Mouse (Mus musculus) spleen, adult 2 months (tissue): ENCODE measurements at regions not wholly inside any gene's neighbourhood (a gene's known extent, or its start where the extent isn't known, plus 50 kb on each side); places are given as distances from the start of the nearest gene placed in this dataset.

Source experiments
- CTCF ChIP-seq: fragments of 200-500 bp; IDR thresholded peaks from 2 replicates; pipeline ENCODE4 v1.5.1; 2011; ENCODE audit warnings: mild to moderate bottlenecking, inconsistent platforms; ENCODE audit not compliant: insufficient read depth, insufficient read length, insufficient replicate concordance; ENCODE audit errors: extremely low read depth
- POLR2A ChIP-seq: fragments of 200-500 bp; IDR thresholded peaks from 2 replicates; pipeline ENCODE4 v1.6.1; 2011; ENCODE audit warnings: low read depth, low read length, inconsistent platforms

DNA sequence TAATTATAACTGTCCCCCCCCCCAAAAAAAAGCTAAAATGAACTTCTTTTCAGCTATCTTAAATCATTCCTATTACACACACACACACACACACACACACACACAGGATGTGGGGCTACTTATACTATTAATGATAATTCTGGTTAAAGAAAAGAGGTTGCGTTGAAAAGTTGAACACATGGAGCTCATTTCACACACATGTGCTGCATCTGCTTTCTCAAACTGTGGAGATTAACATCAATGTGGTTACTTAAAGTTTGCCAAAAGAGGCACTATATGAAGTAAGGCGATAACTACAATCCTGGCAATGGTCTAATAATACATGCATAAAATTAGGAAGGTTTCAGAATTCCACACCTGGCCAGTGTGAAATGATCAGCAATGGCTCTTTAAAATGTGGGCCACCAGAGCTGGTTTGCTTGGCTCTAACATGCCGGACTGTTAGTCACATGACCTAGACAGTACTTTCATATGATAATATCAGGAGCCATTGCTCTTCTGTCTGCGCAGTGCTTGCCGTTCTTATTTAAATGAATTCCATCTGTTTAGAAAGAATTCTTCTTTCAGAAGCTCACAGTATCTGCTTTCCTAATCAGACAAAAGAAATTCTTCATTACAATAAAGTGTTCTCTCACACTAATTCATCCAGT lies 598.4 kb upstream of the Fam92a start:
- no peak for TF ChIP-seq CTCF
- TF ChIP-seq POLR2A, result no peak
